ENCODE assay signal across 17 mouse cellular contexts in the genomic region with DNA sequence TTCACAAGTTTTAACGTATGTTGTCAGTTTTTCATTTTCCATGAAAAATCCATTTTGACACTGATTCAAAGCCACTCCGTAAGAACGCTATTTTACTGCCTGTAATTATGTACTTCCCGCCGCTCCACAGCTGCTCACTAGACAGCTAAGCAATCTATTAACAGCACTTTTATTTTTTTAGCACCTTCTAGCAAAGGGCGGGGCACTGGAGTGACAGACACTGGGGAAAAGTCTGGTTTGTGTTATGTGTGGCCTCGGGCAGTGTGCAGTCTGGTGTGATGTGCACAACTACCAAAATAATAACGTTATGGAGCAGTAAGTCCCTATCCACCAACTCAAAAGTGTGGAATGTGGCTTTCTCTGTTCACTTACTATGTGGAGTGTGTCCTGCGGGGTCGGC.
DNase-seq lines count a peak whose midpoint lies in the region; ATAC-seq and TF ChIP-seq lines count a peak whose summit lies in the region.
"Had no signal": no experiment of that assay in that cellular context is flagged by ENCODE, and none has a peak within 500 bp of the region (broad histone marks: within the 10 kb centered on the region; RNA-seq: fewer than 3 reads in every experiment).

No protein-coding gene starts in this region.

- peak; percentile 41 for DNase-seq in embryonic facial prominence, embryonic 11.5 days (ENCODE audit: low spot score)
- DNase-seq in embryonic facial prominence, embryonic 10.5 days (ENCODE audit: low spot score) = no peak
- DNase-seq in midbrain, embryonic 14.5 days = peak; percentile 5
- DNase-seq in limb, embryonic 11.5 days (ENCODE audit: low spot score) = peak; percentile 53
- no peak for DNase-seq in urinary bladder, adult 2 months (ENCODE audit: low spot score)
- DNase-seq in heart, adult 2 months = no peak
- DNase-seq: adrenal gland, postnatal 14 days; cerebellum, adult 9-10 months; gastrocnemius, postnatal 36 days; kidney, postnatal 25 days; lung, postnatal 4 days had no signal

- no peak overlapping the region for H3K27ac ChIP-seq in embryonic facial prominence, embryonic 11.5 days (replicated peaks; ENCODE audit: low read depth, low read length)
- no peak overlapping the region for H3K27ac ChIP-seq in embryonic facial prominence, embryonic 10.5 days (replicated peaks)
- H3K27ac ChIP-seq in midbrain, embryonic 14.5 days (replicated peaks; ENCODE audit: low read depth, low read length) = no peak overlapping the region
- H3K27ac ChIP-seq in midbrain, embryonic 15.5 days = no peak overlapping the region
- H3K27ac ChIP-seq in limb, embryonic 11.5 days (replicated peaks; ENCODE audit: low read depth, low read length) = no peak overlapping the region
- no peak overlapping the region for H3K27ac ChIP-seq in neural tube, embryonic 14.5 days (ENCODE audit: low read depth, low read length)
- H3K27ac ChIP-seq in heart, adult 2 months = no peak overlapping the region
- H3K27ac ChIP-seq: embryonic facial prominence, embryonic 15.5 days; layer of hippocampus, adult 2 months; stomach, postnatal 0 days had no signal

- ATAC-seq in embryonic facial prominence, embryonic 11.5 days (replicated peaks; ENCODE audit: insufficient number of reproducible peaks, low FRiP score, low TSS enrichment, low read depth) = no peak
- ATAC-seq in midbrain, embryonic 14.5 days (ENCODE audit: low FRiP score, low TSS enrichment) = no peak
- no peak for ATAC-seq in midbrain, embryonic 15.5 days (replicated peaks)
- ATAC-seq in limb, embryonic 11.5 days (ENCODE audit: insufficient number of reproducible peaks, low FRiP score, low TSS enrichment, low read depth) = peak; percentile 62
- ATAC-seq in neural tube, embryonic 14.5 days (ENCODE audit: low read depth) = peak; percentile 92
- ATAC-seq: intestine, postnatal 0 days had no signal

- TF ChIP-seq CTCF in heart, adult 2 months (IDR thresholded peaks at IDR 0.05) = no peak

- intact Hi-C loops in heart, adult 2 months (cut with DNase I) = no loop called here

- no peak overlapping the region for H3K4me2 ChIP-seq in embryonic facial prominence, embryonic 11.5 days (ENCODE audit: low read depth, low read length)
- no peak overlapping the region for H3K4me2 ChIP-seq in midbrain, embryonic 14.5 days (ENCODE audit: low read length)
- H3K4me2 ChIP-seq in midbrain, embryonic 15.5 days = no peak overlapping the region
- H3K4me2 ChIP-seq in limb, embryonic 11.5 days (ENCODE audit: low read depth, severe bottlenecking) = no peak overlapping the region
- no peak overlapping the region for H3K4me2 ChIP-seq in neural tube, embryonic 14.5 days (ENCODE audit: low read depth, low read length)
- H3K4me2 ChIP-seq: embryonic facial prominence, embryonic 15.5 days had no signal

- 73% methylated on average over 10 of the region's 10 CpGs for WGBS in embryonic facial prominence, embryonic 11.5 days
- 73% methylated on average over 10 of the region's 10 CpGs for whole genome bisulfite sequencing in embryonic facial prominence, embryonic 10.5 days
- WGBS in midbrain, embryonic 14.5 days = 80% methylated on average over 10 of the region's 10 CpGs
- 75% methylated on average over 10 of the region's 10 CpGs for WGBS in midbrain, embryonic 15.5 days
- whole genome bisulfite sequencing in limb, embryonic 11.5 days = 35% methylated on average over 10 of the region's 10 CpGs
- 51% methylated on average over 10 of the region's 10 CpGs for WGBS in neural tube, embryonic 14.5 days
- WGBS in heart, adult 2 months = 81% methylated on average over 10 of the region's 10 CpGs

- H3K9ac ChIP-seq in embryonic facial prominence, embryonic 11.5 days (replicated peaks; ENCODE audit: low read length) = no peak overlapping the region
- H3K9ac ChIP-seq in midbrain, embryonic 14.5 days (replicated peaks; ENCODE audit: low read length) = no peak overlapping the region
- no peak overlapping the region for H3K9ac ChIP-seq in midbrain, embryonic 15.5 days
- H3K9ac ChIP-seq in limb, embryonic 11.5 days (ENCODE audit: low read length) = no peak overlapping the region
- H3K9ac ChIP-seq in neural tube, embryonic 14.5 days (replicated peaks; ENCODE audit: low read depth, low read length) = no peak overlapping the region
- no peak overlapping the region for H3K9ac ChIP-seq in heart, adult 2 months (ENCODE audit: low read depth, low read length)
- H3K9ac ChIP-seq: embryonic facial prominence, embryonic 15.5 days had no signal

- TF ChIP-seq POLR2A in heart, adult 2 months (IDR thresholded peaks at IDR 0.05; ENCODE audit: insufficient read depth, low read depth, low read length) = no peak

- H3K79me2 ChIP-seq in heart, adult 2 months (replicated peaks; ENCODE audit: control insufficient read depth, insufficient read depth, low read length) = no peaks in the 10 kb centered on the region

- H3K4me1 ChIP-seq in embryonic facial prominence, embryonic 11.5 days (ENCODE audit: control insufficient read depth, insufficient read depth, low read length) = no peaks in the 10 kb centered on the region
- H3K4me1 ChIP-seq in embryonic facial prominence, embryonic 10.5 days = no peaks in the 10 kb centered on the region
- no peaks in the 10 kb centered on the region for H3K4me1 ChIP-seq in midbrain, embryonic 14.5 days (ENCODE audit: control insufficient read depth, insufficient read depth, low read length)
- no peaks in the 10 kb centered on the region for H3K4me1 ChIP-seq in midbrain, embryonic 15.5 days
- no peaks in the 10 kb centered on the region for H3K4me1 ChIP-seq in limb, embryonic 11.5 days (ENCODE audit: control insufficient read depth, insufficient read depth, low read length)
- no peaks in the 10 kb centered on the region for H3K4me1 ChIP-seq in neural tube, embryonic 14.5 days (ENCODE audit: control insufficient read depth, insufficient read depth, low read length)
- no peaks in the 10 kb centered on the region for H3K4me1 ChIP-seq in heart, adult 2 months (ENCODE audit: control insufficient read depth, insufficient read depth, low read length)
- H3K4me1 ChIP-seq: embryonic facial prominence, embryonic 15.5 days had no signal

- H3K27me3 ChIP-seq in embryonic facial prominence, embryonic 11.5 days (ENCODE audit: control insufficient read depth, insufficient read depth, low read length) = no peaks in the 10 kb centered on the region
- H3K27me3 ChIP-seq in embryonic facial prominence, embryonic 10.5 days (replicated peaks; ENCODE audit: low read depth, poor library complexity, severe bottlenecking) = no peaks in the 10 kb centered on the region
- H3K27me3 ChIP-seq in midbrain, embryonic 14.5 days (ENCODE audit: control insufficient read depth, insufficient read depth, low read length) = no peaks in the 10 kb centered on the region
- H3K27me3 ChIP-seq in midbrain, embryonic 15.5 days (replicated peaks) = no peaks in the 10 kb centered on the region
- no peaks in the 10 kb centered on the region for H3K27me3 ChIP-seq in limb, embryonic 11.5 days (ENCODE audit: control insufficient read depth, insufficient read depth, low read length)
- H3K27me3 ChIP-seq in neural tube, embryonic 14.5 days (ENCODE audit: control insufficient read depth, insufficient read depth, low read length) = no peaks in the 10 kb centered on the region
- H3K27me3 ChIP-seq in heart, adult 2 months (ENCODE audit: control insufficient read depth, insufficient read depth, low read length) = no peaks in the 10 kb centered on the region
- H3K27me3 ChIP-seq: embryonic facial prominence, embryonic 15.5 days had no signal

- no peaks in the 10 kb centered on the region for H3K36me3 ChIP-seq in embryonic facial prominence, embryonic 11.5 days (replicated peaks; ENCODE audit: control insufficient read depth, insufficient read depth, low read depth, low read length)
- no peaks in the 10 kb centered on the region for H3K36me3 ChIP-seq in embryonic facial prominence, embryonic 10.5 days (replicated peaks)
- H3K36me3 ChIP-seq in midbrain, embryonic 14.5 days (ENCODE audit: control insufficient read depth, insufficient read depth, low read length) = no peaks in the 10 kb centered on the region
- H3K36me3 ChIP-seq in midbrain, embryonic 15.5 days (replicated peaks) = no peaks in the 10 kb centered on the region
- no peaks in the 10 kb centered on the region for H3K36me3 ChIP-seq in limb, embryonic 11.5 days (ENCODE audit: control insufficient read depth, insufficient read depth, low read length)
- no peaks in the 10 kb centered on the region for H3K36me3 ChIP-seq in neural tube, embryonic 14.5 days (ENCODE audit: control insufficient read depth, insufficient read depth, low read length)
- no peaks in the 10 kb centered on the region for H3K36me3 ChIP-seq in heart, adult 2 months (ENCODE audit: control insufficient read depth, insufficient read depth, low read length)
- H3K36me3 ChIP-seq: embryonic facial prominence, embryonic 15.5 days had no signal

- TF ChIP-seq EP300 in heart, adult 2 months (IDR thresholded peaks at IDR 0.05; ENCODE audit: insufficient read depth, low read depth, low read length) = no peak

- H3K4me3 ChIP-seq in embryonic facial prominence, embryonic 11.5 days (ENCODE audit: low read depth, low read length) = no peak overlapping the region
- no peak overlapping the region for H3K4me3 ChIP-seq in embryonic facial prominence, embryonic 10.5 days
- no peak overlapping the region for H3K4me3 ChIP-seq in midbrain, embryonic 14.5 days (replicated peaks; ENCODE audit: low read depth, low read length)
- H3K4me3 ChIP-seq in midbrain, embryonic 15.5 days = no peak overlapping the region
- H3K4me3 ChIP-seq in limb, embryonic 11.5 days (ENCODE audit: low read depth, low read length) = no peak overlapping the region
- H3K4me3 ChIP-seq in neural tube, embryonic 14.5 days (ENCODE audit: low read depth, low read length) = no peak overlapping the region
- H3K4me3 ChIP-seq in heart, adult 2 months = no peak overlapping the region
- H3K4me3 ChIP-seq: embryonic facial prominence, embryonic 15.5 days; layer of hippocampus, adult 2 months had no signal

- H3K9me3 ChIP-seq in embryonic facial prominence, embryonic 11.5 days (replicated peaks; ENCODE audit: control insufficient read depth, low read length) = no peaks in the 10 kb centered on the region
- no peaks in the 10 kb centered on the region for H3K9me3 ChIP-seq in embryonic facial prominence, embryonic 10.5 days
- no peaks in the 10 kb centered on the region for H3K9me3 ChIP-seq in midbrain, embryonic 14.5 days (ENCODE audit: control insufficient read depth, low read length)
- H3K9me3 ChIP-seq in midbrain, embryonic 15.5 days = no peaks in the 10 kb centered on the region
- H3K9me3 ChIP-seq in limb, embryonic 11.5 days (ENCODE audit: control insufficient read depth, low read length) = no peaks in the 10 kb centered on the region
- 0 out of 2 replicates have a peak, but pooled peaks cover 3% of the 10 kb centered on the region for H3K9me3 ChIP-seq in neural tube, embryonic 14.5 days (ENCODE audit: control insufficient read depth, low read length)
- H3K9me3 ChIP-seq: embryonic facial prominence, embryonic 15.5 days had no signal

Comparison
In these comparisons a context has a peak if more than half of its experiments do, and no peak if none do; other contexts are left out.
1. DNase-seq: peak in embryonic facial prominence, embryonic 11.5 days (single experiment), midbrain, embryonic 14.5 days (single experiment) and limb, embryonic 11.5 days (single experiment); none in embryonic facial prominence, embryonic 10.5 days (single experiment), urinary bladder, adult 2 months (single experiment) and heart, adult 2 months (0 of 2).
2. ATAC-seq: peak in limb, embryonic 11.5 days (single experiment) and neural tube, embryonic 14.5 days (single experiment); none in embryonic facial prominence, embryonic 11.5 days (single experiment), midbrain, embryonic 14.5 days (single experiment) and midbrain, embryonic 15.5 days (single experiment).